Mouse (Mus musculus) liver, adult 2 months (tissue): ENCODE measurements around the gene Csad. TPM values are rescaled to one million over a fixed set of nuclear protein-coding genes. Genes with fewer than 3 reads are reported as not detected.

Source experiments
- DNase-seq: peaks from one replicate; pipeline ENCODE4 v3.0.0-alpha.2; 2011; ENCODE audit warnings: low read depth, low spot score; ENCODE audit errors: extremely low read depth
- H3K27ac ChIP-seq: fragments of 200-500 bp; replicated peaks from 2 replicates; pipeline ENCODE4 v1.5.1; 2012; ENCODE audit warnings: low read depth, mild to moderate bottlenecking, control low read depth, inconsistent platforms, low read length; ENCODE audit not compliant: insufficient read depth
- H3K27me3 ChIP-seq: fragments of 200-500 bp; 2 replicates; pipeline ENCODE4 v1.6.1; 2012; ENCODE audit warnings: mild to moderate bottlenecking, moderate library complexity, low read length, inconsistent platforms; ENCODE audit not compliant: control insufficient read depth, insufficient read depth
- H3K36me3 ChIP-seq: fragments of 200-500 bp; 2 replicates; pipeline ENCODE4 v1.6.1; 2012; ENCODE audit warnings: low read length, inconsistent platforms; ENCODE audit not compliant: control insufficient read depth, insufficient read depth
- H3K4me1 ChIP-seq: fragments of 200-500 bp; 2 replicates; pipeline ENCODE4 v1.6.1; 2011; ENCODE audit warnings: low read length; ENCODE audit not compliant: control insufficient read depth, insufficient read depth
- H3K4me3 ChIP-seq: fragments of 200-500 bp; 2 replicates; pipeline ENCODE4 v1.5.1; 2011; ENCODE audit warnings: low read depth, mild to moderate bottlenecking, control low read depth, low read length, moderate library complexity; ENCODE audit not compliant: insufficient read depth
- H3K79me2 ChIP-seq: fragments of 200-500 bp; 2 replicates; pipeline ENCODE4 v1.6.1; 2012; ENCODE audit warnings: inconsistent platforms, mild to moderate bottlenecking, low read length, moderate library complexity; ENCODE audit not compliant: control insufficient read depth, insufficient read depth
- H3K9ac ChIP-seq: fragments of 200-500 bp; 2 replicates; pipeline ENCODE4 v1.6.1; 2012; ENCODE audit warnings: low read depth, mild to moderate bottlenecking, control low read depth, inconsistent platforms, low read length
- CTCF ChIP-seq: fragments of 200-500 bp; IDR thresholded peaks from 2 replicates; pipeline ENCODE4 v1.5.1; 2011; ENCODE audit warnings: low read depth, low read length, control low read depth
- POLR2A ChIP-seq: fragments of 200-500 bp; IDR thresholded peaks from 2 replicates; pipeline ENCODE4 v1.6.1; 2011; ENCODE audit warnings: low read length, control low read depth; ENCODE audit not compliant: insufficient read depth; ENCODE audit errors: extremely low read depth
- WGBS: fragments of 180-500 bp; shearing (Covaris S2); methylation state at CpG from one replicate; pipeline ENCODE4 v1.1.7; 2018; 5-methylcytosine and 5-hydroxymethylcytosine counted together
- polyA plus RNA-seq: library from polyadenylated mRNA; depleted of rRNA; stranded (reverse); fragments of >200 nt; gene quantifications from 2 replicates; pipeline ENCODE4 v1.2.3, GENCODE M21; 2012
- total RNA-seq: library from RNA; depleted of rRNA; stranded (reverse); fragments of >200 nt; gene quantifications from 2 replicates; pipeline ENCODE4 v1.2.3, GENCODE M21; 2014

The Csad gene
- total and polyA plus RNA-seq, 2 experiments: 47.6 to 123 TPM

DNA sequence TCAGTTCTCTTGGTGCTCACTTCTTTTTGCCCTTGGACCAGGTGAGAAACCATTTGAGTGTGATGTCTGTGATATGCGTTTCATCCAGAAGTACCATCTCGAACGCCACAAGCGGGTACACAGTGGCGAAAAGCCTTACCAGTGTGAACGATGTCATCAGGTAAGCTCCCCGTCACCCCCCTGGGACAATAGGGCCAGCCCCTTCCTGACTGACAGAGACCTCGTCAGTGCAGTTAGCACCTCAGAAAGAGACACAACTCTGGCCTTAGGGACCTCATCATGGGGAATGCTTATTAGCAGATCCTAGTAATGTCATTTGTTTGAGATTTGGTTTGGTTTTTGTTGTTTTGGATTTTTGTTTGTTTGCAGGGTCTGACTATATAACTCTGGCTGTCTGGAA, 4.6 kb upstream of the Csad start:
- no peak for TF ChIP-seq POLR2A
- 94% methylated on average over 8 of the region's 8 CpGs for WGBS
- no peak overlapping the region for H3K27ac ChIP-seq
- DNase-seq: no peak
- H3K4me3 ChIP-seq: no peak overlapping the region
- no peak overlapping the region for H3K9ac ChIP-seq
- H3K4me1 ChIP-seq: peaks cover 8% of the 10 kb centered on the region
- H3K36me3 ChIP-seq: peaks cover 52% of the 10 kb centered on the region
- H3K79me2 ChIP-seq: peaks cover 9% of the 10 kb centered on the region; the same call in 1 of the 2 replicates
- H3K27me3 ChIP-seq: no peaks in the 10 kb centered on the region

DNA sequence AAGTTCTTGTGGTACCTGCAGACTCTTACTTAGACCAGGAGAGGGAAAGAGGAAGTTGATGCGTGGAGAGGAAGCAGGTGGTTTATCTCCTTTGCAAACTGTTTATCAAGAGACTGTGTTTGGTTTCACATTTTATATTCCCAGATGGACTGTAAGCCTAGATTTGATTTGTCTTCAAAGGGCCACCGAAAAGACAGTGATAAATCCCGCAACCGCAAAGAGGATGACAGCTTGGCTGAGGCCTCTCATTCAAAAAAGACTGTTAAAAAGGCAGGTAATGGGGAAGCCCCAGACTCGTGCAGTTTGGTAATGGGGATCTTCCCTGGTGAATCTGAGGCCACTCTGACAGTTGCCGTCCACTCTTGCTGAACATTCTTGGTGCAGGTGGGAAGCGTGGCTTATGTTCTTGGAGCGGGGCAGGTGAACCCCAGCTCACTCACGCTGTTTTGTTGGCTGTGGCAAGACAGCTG, 3.6 kb upstream of the Csad start:
- H3K79me2 ChIP-seq: peaks cover 10% of the 10 kb centered on the region; the same call in 1 of the 2 replicates
- H3K9ac ChIP-seq: no peak overlapping the region
- 79% methylated on average over 9 of the region's 9 CpGs for WGBS
- TF ChIP-seq POLR2A (no peak), CTCF (no peak)
- H3K4me3 ChIP-seq: no peak overlapping the region
- H3K4me1 ChIP-seq: peaks cover 8% of the 10 kb centered on the region
- peaks cover 49% of the 10 kb centered on the region for H3K36me3 ChIP-seq
- no peaks in the 10 kb centered on the region for H3K27me3 ChIP-seq
- no peak overlapping the region for H3K27ac ChIP-seq
- DNase-seq: no peak

DNA sequence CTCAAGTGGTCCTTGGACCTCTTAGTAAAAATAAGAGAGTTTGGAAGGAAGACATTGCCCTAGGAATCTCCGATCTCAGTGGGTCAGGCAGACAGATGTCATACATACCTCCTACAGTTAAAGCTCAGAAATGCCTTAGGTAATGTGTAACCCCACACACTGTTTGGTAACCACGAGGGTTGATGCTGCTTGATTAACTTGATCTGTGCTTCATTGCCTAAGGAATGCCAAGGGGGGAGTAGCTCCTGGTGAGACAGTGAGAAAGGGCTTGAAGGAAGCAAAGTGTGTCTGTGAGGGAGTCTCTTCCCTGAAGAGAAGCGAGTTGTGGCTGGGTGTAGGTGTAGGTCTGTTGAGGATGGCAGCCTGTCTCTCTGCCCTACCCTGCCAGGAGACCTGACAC, 2.8 kb upstream of the Csad start:
- Histone ChIP-seq H3K27me3 (no peaks in the 10 kb centered on the region), H3K4me3 (no peak overlapping the region), H3K9ac (no peak overlapping the region), H3K4me1 (peaks cover 8% of the 10 kb centered on the region), H3K36me3 (peaks cover 43% of the 10 kb centered on the region), H3K79me2 (peaks cover 10% of the 10 kb centered on the region; the same call in 1 of the 2 replicates), H3K27ac (no peak overlapping the region)
- TF ChIP-seq POLR2A (no peak), CTCF (no peak)
- DNase-seq: no peak
- WGBS: 76% methylated on average over 3 of the region's 3 CpGs

DNA sequence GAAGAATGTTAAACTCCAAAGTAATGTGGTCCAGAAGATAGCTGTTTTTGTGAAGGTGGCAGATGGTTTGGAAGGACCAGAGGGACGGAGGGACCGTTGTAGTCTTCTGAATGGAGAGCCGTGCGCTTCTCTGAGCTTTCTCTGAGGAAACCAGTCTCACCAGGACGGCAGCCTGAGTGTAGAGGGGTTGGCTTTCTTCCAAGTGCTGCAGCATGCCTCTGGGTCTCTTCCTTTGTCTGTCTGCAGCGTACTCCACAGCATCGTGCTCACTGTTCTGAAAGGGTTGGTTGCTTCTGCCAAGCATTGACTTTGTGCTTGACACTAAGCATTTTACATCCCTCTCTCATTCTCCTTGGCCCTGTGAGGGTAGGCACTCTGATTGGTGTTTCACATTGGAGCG, 1.3 kb upstream of the Csad start:
- Histone ChIP-seq H3K27me3 (no peaks in the 10 kb centered on the region), H3K4me3 (no peak overlapping the region), H3K27ac (no peak overlapping the region), H3K4me1 (peaks cover 11% of the 10 kb centered on the region), H3K36me3 (peaks cover 39% of the 10 kb centered on the region), H3K79me2 (peaks cover 10% of the 10 kb centered on the region; the same call in 1 of the 2 replicates), H3K9ac (no peak overlapping the region)
- TF ChIP-seq POLR2A: no peak
- no peak for TF ChIP-seq CTCF
- 65% methylated on average over 8 of the region's 8 CpGs for WGBS
- no peak for DNase-seq

DNA sequence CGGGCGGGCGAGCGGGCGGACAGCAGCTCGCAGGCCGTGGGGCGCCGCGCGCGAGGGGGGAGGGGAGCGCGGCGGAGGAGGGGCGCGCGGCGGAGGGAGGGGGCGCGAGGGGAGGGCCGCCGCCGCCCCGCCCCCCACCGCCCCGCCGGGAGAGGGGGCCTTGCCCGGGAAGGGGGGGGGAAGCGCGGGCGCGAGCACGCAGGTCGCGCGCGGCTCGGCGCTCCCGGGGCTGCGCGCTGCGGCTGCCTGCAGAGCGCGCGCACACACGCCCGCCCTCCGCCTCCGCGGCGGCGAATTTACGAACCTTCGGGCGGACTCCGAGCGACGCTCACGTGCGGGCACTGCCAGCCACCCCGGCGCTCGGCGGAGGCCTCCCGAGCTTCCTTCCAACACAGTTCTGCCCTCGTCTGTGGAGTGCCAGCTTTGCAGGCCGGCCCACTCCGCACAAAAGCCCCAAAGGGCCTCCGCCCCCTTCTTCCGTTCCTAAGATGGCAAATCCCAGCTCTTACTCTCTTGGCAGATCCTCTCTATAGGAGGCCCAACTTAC, 616 bp downstream of the Csad start:
- TF ChIP-seq POLR2A (no peak), CTCF (no peak)
- peak overlapping the region; percentile 94 for H3K27ac ChIP-seq
- peaks cover 10% of the 10 kb centered on the region; the same call in 1 of the 2 replicates for H3K79me2 ChIP-seq
- H3K36me3 ChIP-seq: peaks cover 29% of the 10 kb centered on the region
- peak; percentile 63 for DNase-seq
- no peaks in the 10 kb centered on the region for H3K27me3 ChIP-seq
- peak overlapping the region; percentile 98 for H3K4me3 ChIP-seq
- H3K4me1 ChIP-seq: peaks cover 18% of the 10 kb centered on the region
- H3K9ac ChIP-seq: peak overlapping the region; percentile 99
- WGBS: 1% methylated on average over 44 of the region's 72 CpGs
